Mouse (Mus musculus) left cerebral cortex, postnatal 36 days (tissue): ENCODE measurements around the gene Stxbp2. TPM values are rescaled to one million over a fixed set of nuclear protein-coding genes. Genes with fewer than 3 reads are reported as not detected.
"Not testable (repeated sequence)": the region's sequence is repeated elsewhere in the genome, so short reads cannot be mapped to it uniquely, and the experiment has no call there.

ENCODE experiments used
- DNase-seq, 2 experiments: peaks; one replicate each; pipeline ENCODE4 v3.0.0; 2021 to 2022; ENCODE audit warnings: low spot score in 2 of 2, mixed read lengths in 1 of 2
- intact Hi-C: fragments of 180-260 bp; cut with DNase I; formaldehyde crosslinking; loops from one replicate; pipeline ENCODE4 v1.15.1; 2025
- total RNA-seq, 2 experiments: library from RNA; stranded (reverse); gene quantifications; 2 replicates each; pipeline ENCODE4 v1.2.3; 2021

Stxbp2 gene
- total RNA-seq: 10 to 100 TPM; 44.0 to 61.7 TPM

DNA sequence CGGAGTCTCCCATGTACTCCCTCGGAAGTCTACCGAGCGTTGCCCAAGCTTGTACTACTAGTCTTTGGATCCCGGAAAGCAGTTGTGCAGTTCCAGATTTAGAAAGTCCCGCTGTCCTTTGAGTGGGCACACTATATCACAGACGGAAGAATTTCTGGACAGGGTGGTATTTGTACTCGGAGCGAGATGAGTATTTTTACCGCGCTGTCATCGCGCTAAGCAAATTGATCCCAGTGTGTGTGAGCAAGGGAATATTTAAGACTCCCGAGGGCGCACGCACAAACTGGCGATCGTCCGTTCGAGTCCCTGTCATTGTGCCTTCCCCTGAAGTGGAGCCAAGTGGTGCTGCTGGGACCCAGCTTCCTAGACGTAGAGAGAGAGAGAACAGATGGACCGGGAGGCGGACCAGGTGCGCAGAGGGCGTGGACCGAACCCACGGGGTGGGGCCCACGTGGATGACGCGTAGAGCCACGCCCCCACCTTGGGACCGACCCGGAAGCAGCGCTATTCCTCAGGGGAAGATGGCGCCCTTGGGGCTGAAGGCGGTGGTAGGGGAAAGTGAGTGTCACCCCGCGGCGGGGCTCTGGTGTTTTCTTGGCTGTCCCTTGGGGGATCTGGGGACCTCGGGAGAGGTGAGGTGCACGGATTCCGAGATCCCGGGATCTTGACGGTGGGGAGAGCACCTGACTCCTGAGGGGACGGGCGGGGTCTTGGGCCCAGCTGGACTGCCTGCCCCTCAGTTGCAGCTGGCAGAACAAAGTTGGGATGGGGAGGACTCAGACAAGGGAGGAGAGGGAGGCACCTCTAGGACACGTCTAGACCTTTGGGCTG lies at the start of gene Stxbp2:
TSS of gene Stxbp2 (plus strand) at position 309 of the 831 bp plus-strand sequence.
- intact Hi-C loops: no loop called here
- peak; percentile 67 to 75 for DNase-seq

DNA sequence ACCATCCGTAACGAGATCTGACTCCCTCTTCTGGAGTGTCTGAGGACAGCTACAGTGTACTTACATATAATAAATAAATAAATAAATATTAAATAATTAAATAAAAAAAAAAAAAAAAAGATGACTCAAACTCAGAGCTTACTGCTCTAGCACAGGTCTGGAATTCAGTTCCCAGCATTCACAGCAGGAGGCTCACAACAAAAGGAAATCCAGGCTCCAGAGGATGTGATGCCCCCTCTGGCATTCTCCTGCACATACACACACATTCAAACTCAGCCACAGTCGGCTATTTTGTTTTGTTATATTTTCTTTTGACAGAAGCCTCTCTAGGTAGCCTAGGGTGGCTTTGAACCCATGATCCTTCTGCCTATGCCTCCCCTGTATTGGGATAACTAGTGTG lies 48.8 kb upstream of the Stxbp2 start:
- intact Hi-C loops, DNase-seq: not testable (repeated sequence)

DNA sequence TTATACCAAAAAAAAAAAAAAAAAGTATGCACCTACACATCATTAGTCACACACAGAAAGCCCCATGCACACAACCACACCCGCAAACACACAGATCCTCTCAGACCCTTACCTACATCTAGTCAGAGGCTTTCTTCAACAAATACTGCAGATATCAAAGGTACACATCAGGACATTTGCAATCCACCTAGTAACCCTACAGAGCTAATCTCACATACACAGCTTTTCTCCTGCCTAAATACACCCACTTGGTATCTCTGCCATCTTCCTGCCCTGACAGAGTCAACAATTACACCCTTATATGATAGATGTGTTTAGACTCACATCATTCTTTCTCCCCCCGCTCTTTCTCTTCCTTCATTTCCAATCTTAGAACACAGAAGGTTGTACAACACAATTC lies 44.3 kb upstream of the Stxbp2 start:
- no peak for DNase-seq
- intact Hi-C loops: no loop called here

DNA sequence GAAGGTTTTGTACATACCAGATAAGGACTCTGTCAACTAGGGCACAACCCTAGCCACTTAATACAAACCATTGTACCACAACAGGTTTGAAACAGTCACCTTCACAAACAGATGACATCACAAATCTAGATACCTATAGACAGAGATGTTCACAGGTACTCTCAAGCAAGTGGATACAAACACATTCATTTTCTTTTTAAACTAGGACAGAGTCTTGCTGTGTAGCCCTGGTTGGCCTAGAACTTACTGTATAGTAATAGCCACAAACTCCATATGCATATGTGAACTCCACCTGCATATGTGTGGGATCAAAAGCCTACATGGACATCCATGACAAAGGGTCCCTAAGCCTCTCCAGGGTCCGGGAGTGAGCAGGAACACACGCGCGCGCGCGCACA lies 43.8 kb upstream of the Stxbp2 start, which contains the start of gene Camsap3:
TSS of gene Camsap3 (plus strand) at position 301 of the 398 bp plus-strand sequence.
- intact Hi-C loops: no loop called here
- DNase-seq: no peak

DNA sequence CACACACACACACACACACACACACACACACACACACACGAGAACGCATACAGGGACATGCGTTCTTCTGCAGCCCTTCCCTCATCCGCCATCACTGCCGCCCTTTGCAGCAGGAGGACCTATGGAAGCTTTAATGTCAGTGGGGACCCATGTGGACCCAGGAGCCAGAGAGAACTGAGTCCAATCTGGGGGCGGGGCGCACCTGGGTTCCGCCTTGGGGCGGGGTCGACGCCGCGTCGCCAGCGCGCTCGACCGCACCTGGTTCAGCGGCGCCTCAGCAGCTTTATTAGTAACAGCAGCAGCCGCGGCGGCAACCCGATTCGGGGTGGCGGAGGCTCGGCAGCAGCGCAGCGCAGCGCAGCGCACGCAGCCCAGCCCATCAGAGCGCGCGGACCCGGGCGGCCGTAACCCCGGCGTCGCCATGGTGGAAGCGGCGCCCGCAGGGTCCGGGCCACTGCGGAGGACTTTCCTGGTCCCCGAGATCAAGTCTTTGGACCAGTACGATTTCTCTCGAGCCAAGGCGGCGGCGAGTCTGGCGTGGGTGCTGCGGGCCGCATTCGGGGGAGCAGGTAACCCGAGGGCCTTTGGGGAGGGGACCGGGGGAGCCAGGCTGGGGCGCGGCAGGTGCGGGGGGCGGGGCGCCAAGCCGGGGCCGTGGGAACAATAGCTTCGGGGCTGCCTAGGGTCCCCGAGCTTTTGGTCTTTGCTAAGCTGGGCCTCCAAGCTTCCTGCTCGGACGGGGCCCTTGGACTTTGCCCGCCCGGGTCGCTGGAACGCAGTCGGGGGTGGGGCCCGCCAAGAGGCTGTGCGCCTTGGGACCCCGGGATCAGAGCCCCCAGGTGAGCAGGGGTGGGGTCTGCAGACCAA lies 43.1 kb upstream of the Stxbp2 start:
- intact Hi-C loops: no loop called here

DNA sequence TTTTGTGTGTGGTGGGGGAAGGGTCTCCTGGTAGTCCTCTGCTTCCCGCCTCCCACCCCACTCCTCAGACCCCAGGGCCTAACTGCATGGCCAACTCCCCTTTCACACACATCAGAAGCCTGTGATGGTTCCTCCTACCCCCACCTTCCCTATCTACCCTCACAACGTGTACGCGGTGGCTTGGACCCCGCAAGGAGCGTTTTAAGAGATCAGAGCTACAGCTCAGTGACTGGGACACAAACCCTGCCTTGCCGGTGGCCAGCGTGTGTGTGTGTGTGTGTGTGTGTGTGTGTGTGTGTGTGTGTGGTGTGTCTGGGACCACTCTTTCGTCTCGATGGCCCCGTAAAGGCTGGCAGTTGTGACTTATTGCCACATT lies 42.5 kb upstream of the Stxbp2 start:
- intact Hi-C loops: no loop called here
- DNase-seq: no peak

More for the DNA sequence above, 43.1 kb upstream of the Stxbp2 start:
- peak; percentile 73 to 79 for DNase-seq

DNA sequence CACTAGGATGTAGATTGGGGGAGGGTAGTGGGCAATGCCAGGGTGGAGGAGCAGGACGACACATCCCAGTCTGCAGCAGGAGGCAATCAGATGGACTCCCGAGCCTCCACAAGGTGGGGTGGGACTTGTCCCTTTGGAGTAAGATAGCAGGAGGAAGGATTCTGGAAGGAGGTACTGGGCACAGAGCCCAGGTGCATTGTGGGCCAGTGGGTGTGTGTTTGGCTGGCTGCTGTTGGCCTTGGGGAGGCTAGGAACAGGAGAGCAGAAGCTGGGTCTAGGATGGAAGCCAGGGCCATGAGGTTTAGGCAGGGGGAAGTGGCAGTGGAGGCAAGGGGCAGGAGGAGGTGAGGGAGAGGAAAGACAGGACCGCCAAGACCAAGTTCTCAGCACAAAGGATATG lies 37.3 kb upstream of the Stxbp2 start:
- no peak for DNase-seq
- intact Hi-C loops: no loop called here

DNA sequence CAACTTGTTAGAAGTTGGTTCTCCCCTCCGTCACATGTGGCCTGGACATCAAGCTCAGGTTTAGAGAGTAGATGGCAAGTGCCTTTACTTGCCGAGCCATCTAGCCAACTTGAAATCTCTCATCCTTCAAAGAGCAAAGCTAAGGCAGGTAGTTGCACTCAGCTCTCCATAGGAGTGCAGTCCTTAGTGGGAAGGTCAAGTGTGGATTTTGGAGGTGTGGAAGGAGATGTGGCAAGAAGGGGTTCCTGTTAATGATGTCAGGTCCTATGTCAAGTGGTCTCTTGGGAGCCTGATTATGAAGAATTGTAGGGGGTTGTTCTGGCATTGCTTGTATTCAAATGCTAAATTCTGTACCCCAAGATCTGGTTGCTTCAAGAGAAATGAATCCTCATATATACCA lies 36.3 kb upstream of the Stxbp2 start:
- no peak for DNase-seq
- intact Hi-C loops: no loop called here

DNA sequence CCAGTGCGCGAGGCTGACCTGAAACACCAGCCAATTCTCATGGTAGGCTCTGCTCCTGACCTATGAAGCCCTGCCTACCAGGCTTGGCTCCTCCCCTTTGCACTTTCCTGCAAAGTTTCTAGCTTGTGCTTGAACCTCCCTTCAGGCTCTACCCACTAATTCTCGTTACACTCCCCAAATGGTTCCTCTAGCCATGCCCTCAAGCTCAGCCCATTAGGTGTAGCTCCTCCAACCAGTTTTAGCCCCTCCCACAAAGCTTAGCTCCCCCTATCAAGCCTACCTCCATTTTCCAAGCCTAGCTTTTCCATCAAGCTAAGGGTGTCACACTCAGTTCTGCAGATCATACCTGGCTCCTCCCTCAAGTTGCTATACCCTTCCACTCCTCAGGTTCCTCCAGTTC lies 32.7 kb upstream of the Stxbp2 start:
- intact Hi-C loops: no loop called here
- no peak for DNase-seq

DNA sequence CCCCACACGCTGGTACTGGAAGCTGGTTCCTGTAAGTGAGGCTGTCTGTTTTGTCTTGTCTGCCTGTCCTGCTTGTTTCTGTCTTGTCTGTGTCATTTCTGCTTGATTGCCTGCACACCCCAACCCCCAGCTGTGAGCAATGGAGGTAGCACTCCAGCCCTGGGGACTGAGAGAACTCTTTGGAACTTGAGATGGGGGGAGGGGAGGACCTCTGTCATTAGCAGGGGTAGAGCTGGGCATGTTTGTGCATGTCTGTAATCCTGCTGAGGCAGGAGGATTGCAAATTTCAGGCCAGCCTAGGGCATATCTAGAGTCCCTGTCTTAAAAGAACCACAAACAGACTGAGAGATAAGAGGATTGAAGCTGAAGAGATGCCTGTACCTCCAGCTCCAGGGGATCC lies 31.5 kb upstream of the Stxbp2 start:
- no peak for DNase-seq
- intact Hi-C loops: no loop called here

DNA sequence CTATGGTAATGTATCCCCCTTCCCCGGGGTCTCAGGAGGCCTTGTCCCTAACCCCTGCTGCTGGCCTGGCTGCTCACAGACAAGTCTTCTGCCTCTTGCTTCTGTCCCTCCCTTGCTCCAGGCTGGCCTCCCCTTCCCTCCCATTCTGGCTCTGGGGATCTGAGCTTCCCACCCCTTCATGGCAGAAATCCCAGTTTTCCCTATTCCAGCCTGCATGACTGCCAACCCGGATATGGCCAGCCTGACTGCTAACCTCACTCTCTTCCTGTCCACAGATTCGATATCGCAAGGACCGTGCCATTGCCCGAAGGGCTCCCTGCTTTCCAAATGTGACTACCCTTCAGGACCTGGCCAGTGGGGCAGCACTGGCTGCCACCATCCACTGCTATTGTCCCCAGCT lies 30.4 kb upstream of the Stxbp2 start:
- DNase-seq: no peak
- intact Hi-C loops: no loop called here

DNA sequence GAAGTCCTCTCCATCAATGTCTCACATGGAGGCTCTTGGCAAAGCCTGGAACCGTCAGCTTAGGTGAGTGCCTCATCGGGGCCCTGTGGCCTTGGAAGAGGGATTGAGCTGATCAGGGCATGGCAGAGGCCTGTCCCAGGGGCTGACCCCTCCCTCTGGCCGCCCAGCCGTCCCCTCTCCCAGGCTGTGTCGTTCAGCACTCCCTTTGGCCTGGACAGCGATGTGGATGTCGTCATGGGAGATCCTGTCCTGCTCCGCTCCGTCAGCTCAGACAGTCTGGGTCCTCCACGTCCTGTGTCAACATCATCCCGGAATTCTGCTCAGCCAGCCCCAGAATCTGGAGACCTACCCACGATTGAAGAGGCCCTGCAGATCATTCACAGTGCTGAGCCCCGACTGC lies 27.3 kb upstream of the Stxbp2 start:
- DNase-seq: no peak
- intact Hi-C loops: no loop called here

DNA sequence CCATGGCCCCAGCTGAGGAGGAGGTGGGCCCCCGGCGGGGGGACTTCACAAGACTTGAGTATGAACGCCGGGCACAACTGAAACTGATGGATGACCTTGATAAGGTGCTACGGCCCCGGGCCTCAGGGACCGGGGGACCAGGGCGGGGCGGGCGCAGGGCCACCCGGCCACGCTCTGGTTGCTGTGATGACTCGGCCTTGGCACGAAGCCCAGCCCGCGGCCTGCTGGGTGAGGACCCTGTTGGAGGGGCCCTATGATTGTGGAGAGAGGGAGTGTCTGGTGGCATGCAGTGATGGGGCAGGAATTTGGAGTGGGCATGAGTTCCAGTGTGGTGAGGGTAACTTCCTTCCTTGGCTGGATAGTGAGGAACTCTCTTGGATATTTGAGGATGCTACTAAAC lies 24.2 kb upstream of the Stxbp2 start:
- DNase-seq: no peak
- intact Hi-C loops: no loop called here

DNA sequence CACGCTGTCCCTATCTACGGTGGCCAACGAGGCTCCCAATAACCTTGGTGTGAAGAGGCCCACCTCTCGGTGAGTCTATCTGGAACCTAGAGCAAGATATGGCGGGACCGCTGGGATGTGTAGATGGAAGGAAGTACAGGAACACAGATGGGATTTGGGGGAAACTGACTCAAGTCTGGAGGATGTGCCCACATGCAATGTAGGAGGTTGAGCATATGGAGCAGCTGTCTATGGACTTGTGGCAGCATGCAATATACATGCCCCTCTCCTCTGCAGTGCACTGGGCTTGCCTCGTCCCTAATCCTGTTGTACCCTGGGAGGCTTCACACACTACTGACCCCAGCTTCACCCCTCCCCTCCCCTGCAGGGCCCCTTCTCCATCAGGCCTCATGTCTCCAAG lies 22.9 kb upstream of the Stxbp2 start:
- no peak for DNase-seq
- intact Hi-C loops: no loop called here

DNA sequence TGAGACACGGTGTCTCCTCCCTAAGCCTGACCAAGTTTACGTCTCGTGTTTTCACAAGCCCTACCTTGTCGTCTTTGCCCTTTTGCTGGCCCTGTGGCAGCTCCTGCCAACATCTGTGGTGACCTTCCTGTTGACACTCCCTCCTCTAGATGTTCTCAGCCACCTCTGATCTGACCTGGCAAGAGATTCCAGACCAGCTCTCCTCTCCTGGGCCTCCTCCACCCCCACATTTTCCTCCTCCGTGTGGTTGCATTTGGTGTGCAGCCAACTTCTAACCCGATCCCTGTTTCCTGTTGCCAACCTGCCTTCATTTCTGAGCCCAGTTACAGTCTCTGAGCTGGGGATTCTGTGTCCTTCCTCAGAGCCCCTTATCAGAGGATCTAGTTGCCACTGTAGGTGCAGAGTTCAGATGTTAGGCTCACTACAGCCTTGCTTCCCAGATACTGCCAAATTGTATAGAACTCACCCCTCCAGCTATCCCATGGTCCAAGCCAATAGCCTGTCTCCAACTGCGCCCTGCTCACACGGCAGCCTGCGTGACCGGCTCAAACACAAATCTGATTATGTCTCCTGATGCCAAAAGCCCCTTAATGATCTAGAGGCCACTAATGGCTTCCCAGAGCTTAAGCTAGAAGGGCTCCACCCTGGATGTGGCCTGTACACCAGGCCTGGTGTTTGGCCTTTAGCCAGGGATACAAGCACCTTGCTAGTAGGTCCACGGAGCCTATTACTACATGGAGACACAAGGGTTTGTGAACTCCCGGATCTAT lies 21.5 kb upstream of the Stxbp2 start:
- no peak for DNase-seq
- intact Hi-C loops: no loop called here

DNA sequence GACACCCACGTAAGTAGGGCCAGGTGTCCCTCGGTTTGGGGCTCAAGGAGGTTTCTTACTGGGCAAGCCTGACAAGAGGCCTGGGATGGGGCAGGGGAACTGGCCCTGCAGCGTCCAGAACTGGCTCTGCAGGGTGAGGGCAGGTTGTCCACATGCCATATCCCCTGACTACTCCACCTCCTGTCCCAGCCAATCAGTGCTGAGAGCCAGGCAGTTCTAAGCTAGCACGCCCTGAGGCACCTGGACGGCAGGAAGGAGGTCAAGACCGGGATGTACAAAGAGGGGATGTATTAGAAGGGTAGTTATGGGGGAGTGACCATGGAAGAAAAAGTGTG lies 21.0 kb upstream of the Stxbp2 start:
- DNase-seq: no peak
- intact Hi-C loops: no loop called here

DNA sequence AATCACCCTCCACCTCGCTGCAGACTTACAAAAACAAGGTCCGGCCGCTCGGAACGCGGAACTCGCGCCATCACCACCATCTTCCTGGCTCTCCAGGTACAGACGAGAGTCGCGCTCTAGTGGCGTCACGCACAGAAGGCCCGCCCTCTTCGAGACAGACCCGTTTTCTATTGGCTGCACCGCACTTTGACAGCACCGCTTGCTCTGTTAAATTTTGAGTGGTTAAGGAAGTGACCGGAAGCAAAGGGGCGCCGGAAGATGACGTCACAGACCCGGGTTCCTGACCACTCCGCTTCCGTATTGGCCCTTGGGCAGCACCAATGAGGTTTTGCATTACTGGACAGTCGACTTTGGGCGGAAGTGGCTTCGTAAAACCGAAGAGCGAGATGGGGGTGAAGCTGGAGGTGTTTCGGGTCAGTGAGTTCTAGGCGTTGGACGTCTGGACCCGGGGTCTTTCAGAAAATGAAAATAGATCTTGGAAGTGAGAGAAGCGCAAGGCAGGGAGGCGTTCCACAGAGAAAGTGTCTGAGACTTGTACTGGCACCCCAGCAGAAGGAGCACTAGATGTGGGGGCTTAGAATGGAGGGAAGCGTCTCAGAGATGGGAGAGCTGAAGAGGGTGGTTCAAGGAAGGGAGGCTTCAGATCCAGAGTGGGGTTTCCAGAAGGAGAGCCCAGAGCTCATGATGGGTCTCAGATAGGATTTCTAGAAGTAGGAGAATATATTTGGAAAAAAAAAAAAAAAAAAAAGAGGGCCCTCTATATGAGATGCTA lies 9.4 kb upstream of the Stxbp2 start, which contains the start of the genes Xab2 and Pet100:
TSS of gene Xab2 (minus strand) at position 118 of the 772 bp plus-strand sequence.
TSS of gene Pet100 (plus strand) at position 350 of the 772 bp plus-strand sequence.
- intact Hi-C loops: loop anchor here (2.0 kb wide), 1 partner anchor 55 kb away; the partner anchor contains the start of gene Trappc5
- DNase-seq: peak; percentile 98 to 99

DNA sequence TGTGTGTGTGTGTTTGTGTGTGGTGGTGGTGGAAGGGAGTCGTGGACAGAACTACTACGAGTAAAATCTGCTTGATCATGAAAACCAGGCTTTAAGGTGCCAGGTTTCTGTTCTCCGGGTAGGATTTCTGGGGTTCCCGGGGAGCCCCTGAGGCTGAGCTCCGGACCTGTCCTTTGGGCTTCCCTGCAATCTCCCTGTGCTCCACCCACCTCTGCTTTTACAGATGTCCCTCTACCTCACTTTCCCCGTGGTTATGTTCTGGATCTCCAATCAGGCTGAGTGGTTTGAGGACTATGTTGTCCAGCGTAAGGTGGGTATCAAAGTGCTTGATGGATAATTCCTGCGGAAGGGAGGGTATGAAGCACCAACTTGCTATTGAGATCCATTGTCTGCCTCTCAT lies 8.6 kb upstream of the Stxbp2 start:
- DNase-seq: no peak
- intact Hi-C loops: no loop called here

DNA sequence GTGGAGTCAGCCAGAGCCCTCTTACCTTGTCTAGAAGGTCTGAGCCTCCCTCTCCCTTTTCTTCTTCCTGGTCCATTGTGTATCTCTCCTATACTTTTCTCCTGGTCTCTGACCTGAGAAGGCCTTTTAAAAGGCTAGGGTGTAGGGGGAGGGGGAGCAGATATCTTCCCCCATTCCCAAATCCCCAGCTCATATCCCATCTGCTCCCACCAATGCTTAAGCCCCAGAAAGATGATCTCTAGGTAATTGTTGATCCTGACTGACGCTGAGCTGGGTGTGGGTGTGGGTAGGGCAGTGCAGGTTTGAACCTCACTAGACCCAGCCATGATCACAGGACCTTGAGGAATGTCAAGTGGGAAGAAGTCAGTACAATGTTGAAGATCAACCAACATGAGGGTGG lies 5.3 kb upstream of the Stxbp2 start, which contains the start of gene Pcp2:
TSS of gene Pcp2 (minus strand) at position 101 of the 400 bp plus-strand sequence.
- no peak for DNase-seq
- intact Hi-C loops: no loop called here
